Mouse (Mus musculus) heart, postnatal 0 days (tissue): Measurements from ENCODE around the gene Stk39. TPM values are rescaled to one million over a fixed set of nuclear protein-coding genes. Genes with fewer than 3 reads are reported as not detected.

ENCODE experiments used
- ATAC-seq: fragments of 200-750 bp; cut with Nextera tagmentation; 2 replicates; pipeline ENCODE4 v1.8.0; 2017; ENCODE audit warnings: low read depth, moderate number of reproducible peaks, moderate library complexity; ENCODE audit not compliant: insufficient read depth
- DNase-seq: peaks from one replicate; pipeline ENCODE4 v3.0.0-alpha.2; 2016; ENCODE audit warnings: low spot score
- H3K27ac ChIP-seq: fragments of 300-500 bp; sonication (generic); 2 replicates; pipeline ENCODE4 v1.5.1; 2014; ENCODE audit warnings: low read depth, mild to moderate bottlenecking
- H3K27me3 ChIP-seq: fragments of 300-500 bp; sonication (generic); 2 replicates; pipeline ENCODE4 v1.6.1; 2014; ENCODE audit warnings: low read length, mixed read lengths; ENCODE audit not compliant: control insufficient read depth, insufficient read depth
- H3K36me3 ChIP-seq: fragments of 300-500 bp; sonication (generic); replicated peaks from 2 replicates; pipeline ENCODE4 v1.6.1; 2014; ENCODE audit warnings: low read length, mixed read lengths; ENCODE audit not compliant: control insufficient read depth, insufficient read depth
- H3K4me1 ChIP-seq: fragments of 300-500 bp; sonication (generic); 2 replicates; pipeline ENCODE4 v1.6.1; 2014; ENCODE audit warnings: antibody characterized with exemption; ENCODE audit not compliant: control insufficient read depth, insufficient read depth
- H3K4me2 ChIP-seq: fragments of 300-500 bp; sonication (generic); 2 replicates; pipeline ENCODE4 v1.6.1; 2014; ENCODE audit warnings: low read depth, mild to moderate bottlenecking, low read length, moderate library complexity
- H3K4me3 ChIP-seq: fragments of 300-500 bp; sonication (generic); 2 replicates; pipeline ENCODE4 v1.5.1; 2014; ENCODE audit warnings: low read depth, low read length
- H3K9ac ChIP-seq: fragments of 300-500 bp; sonication (generic); replicated peaks from 2 replicates; pipeline ENCODE4 v1.6.1; 2014; ENCODE audit warnings: low read depth, low read length, mixed read lengths
- H3K9me3 ChIP-seq: fragments of 300-500 bp; sonication (generic); replicated peaks from 2 replicates; pipeline ENCODE4 v1.6.1; 2016; ENCODE audit warnings: low read length; ENCODE audit not compliant: control insufficient read depth
- CTCF ChIP-seq: IDR thresholded peaks from 2 replicates; pipeline ENCODE4 v1.5.1; 2016; ENCODE audit warnings: antibody characterized with exemption, control low read depth, low read depth
- EP300 ChIP-seq: IDR thresholded peaks from 2 replicates; pipeline ENCODE4 v1.6.1; 2016; ENCODE audit warnings: antibody characterized with exemption, low read depth
- WGBS: fragments of 180-500 bp; shearing (Covaris S2); extraction: QIAGEN DNeasy Blood & Tissue Kit; methylation state at CpG from one replicate; pipeline ENCODE4 v1.1.7; 2014; 5-methylcytosine and 5-hydroxymethylcytosine counted together
- polyA plus RNA-seq: library from polyadenylated mRNA; unstranded; fragments of >200 nt; fragmentation: Nextera tagmentation; extraction: Ambion mirVana; gene quantifications from 2 replicates; pipeline ENCODE4 v1.2.1, GENCODE M21; 2015
- total RNA-seq: library from RNA; depleted of rRNA; stranded (reverse); fragments of >200 nt; gene quantifications from 2 replicates; pipeline ENCODE4 v1.2.3, GENCODE M21; 2014; ENCODE audit warnings: low replicate concordance

Stk39 gene
- total and polyA plus RNA-seq, 2 experiments from 2014 or later: 81.8 to 93.2 TPM

- H3K36me3 ChIP-seq: no peaks in the 10 kb centered on the region
- peaks cover 30% of the 10 kb centered on the region for H3K4me1 ChIP-seq
- no peaks in the 10 kb centered on the region for H3K9me3 ChIP-seq
- peak overlapping the region; percentile 97 for H3K27ac ChIP-seq
- H3K27me3 ChIP-seq: no peaks in the 10 kb centered on the region
- H3K9ac ChIP-seq: peak overlapping the region; percentile 97
- DNase-seq (peak; percentile 51), ATAC-seq (peak; percentile 49)
- H3K4me3 ChIP-seq: peak overlapping the region; percentile 97
- peak overlapping the region; percentile 83 for H3K4me2 ChIP-seq
- under 1% methylated on average over 82 of the region's 87 CpGs for WGBS
- TF ChIP-seq EP300: 0 out of 2 replicates have a peak, but pooled peaks have one; percentile 36
- TF ChIP-seq CTCF: no peak
Measured at GRCm38 (mm10) chr2:68470891-68471758, 943 bp downstream of the Stk39 start.

GRCm38 (mm10) chr2:68469491-68469890 is 2.6 kb downstream of the Stk39 start:
- Histone ChIP-seq H3K4me3 (peak overlapping the region; percentile 24), H3K4me2 (peak overlapping the region; percentile 57), H3K9me3 (no peaks in the 10 kb centered on the region), H3K27ac (peak overlapping the region; percentile 72), H3K36me3 (no peaks in the 10 kb centered on the region), H3K4me1 (peaks cover 41% of the 10 kb centered on the region), H3K9ac (peak overlapping the region; percentile 31; the same call in 1 of the 2 replicates), H3K27me3 (no peaks in the 10 kb centered on the region)
- 50% methylated on average over 3 of the region's 3 CpGs for whole genome bisulfite sequencing
- TF ChIP-seq CTCF (no peak), EP300 (no peak)
- no peak for DNase-seq
- ATAC-seq: no peak

GRCm38 (mm10) chr2:68468698-68469097 is 3.4 kb downstream of the Stk39 start:
- H3K36me3 ChIP-seq: no peaks in the 10 kb centered on the region
- H3K9me3 ChIP-seq: no peaks in the 10 kb centered on the region
- H3K27me3 ChIP-seq: no peaks in the 10 kb centered on the region
- WGBS: 35% methylated on average over 7 of the region's 7 CpGs
- peak overlapping the region; percentile 57 for H3K4me2 ChIP-seq
- DNase-seq (peak; percentile 75), ATAC-seq (peak; percentile 28; the same call in 1 of the 2 replicates)
- H3K4me3 ChIP-seq: no peak overlapping the region
- peak overlapping the region; percentile 72 for H3K27ac ChIP-seq
- TF ChIP-seq CTCF (peak; percentile 82), EP300 (no peak)
- peaks cover 49% of the 10 kb centered on the region for H3K4me1 ChIP-seq
- H3K9ac ChIP-seq: no peak overlapping the region; the same call in 1 of the 2 replicates

GRCm38 (mm10) chr2:68468259-68468658 is 3.8 kb downstream of the Stk39 start:
- Histone ChIP-seq H3K4me1 (peaks cover 53% of the 10 kb centered on the region), H3K36me3 (no peaks in the 10 kb centered on the region), H3K9me3 (no peaks in the 10 kb centered on the region), H3K27ac (peak overlapping the region; percentile 66), H3K9ac (peak overlapping the region; percentile 15), H3K4me2 (peak overlapping the region; percentile 57), H3K27me3 (no peaks in the 10 kb centered on the region), H3K4me3 (no peak overlapping the region)
- WGBS: 57% methylated on average over 14 of the region's 14 CpGs
- TF ChIP-seq EP300: no peak
- no peak for TF ChIP-seq CTCF
- DNase-seq: no peak
- ATAC-seq: no peak

- Histone ChIP-seq H3K9me3 (no peaks in the 10 kb centered on the region), H3K4me2 (peak overlapping the region; percentile 14), H3K27ac (peak overlapping the region; percentile 79), H3K27me3 (no peaks in the 10 kb centered on the region), H3K4me3 (no peak overlapping the region), H3K36me3 (no peaks in the 10 kb centered on the region), H3K9ac (peak overlapping the region; percentile 15), H3K4me1 (peaks cover 55% of the 10 kb centered on the region)
- 29% methylated on average over 9 of the region's 9 CpGs for WGBS
- ATAC-seq (no peak), DNase-seq (no peak)
- no peak for TF ChIP-seq EP300
- no peak for TF ChIP-seq CTCF
Measured at GRCm38 (mm10) chr2:68467085-68467978, 4.7 kb downstream of the Stk39 start.
